Mouse (Mus musculus): ENCODE measurements at regions not wholly inside any gene's neighbourhood (a gene's known extent, or its start where the extent isn't known, plus 50 kb on each side); places are given as distances from the start of the nearest gene placed in this dataset.

GRCm38 (mm10) chr15:93705109-93705508 is 109.4 kb upstream of the Prickle1 start:
- no peak for DNase-seq (ENCODE audit: low spot score)

DNA sequence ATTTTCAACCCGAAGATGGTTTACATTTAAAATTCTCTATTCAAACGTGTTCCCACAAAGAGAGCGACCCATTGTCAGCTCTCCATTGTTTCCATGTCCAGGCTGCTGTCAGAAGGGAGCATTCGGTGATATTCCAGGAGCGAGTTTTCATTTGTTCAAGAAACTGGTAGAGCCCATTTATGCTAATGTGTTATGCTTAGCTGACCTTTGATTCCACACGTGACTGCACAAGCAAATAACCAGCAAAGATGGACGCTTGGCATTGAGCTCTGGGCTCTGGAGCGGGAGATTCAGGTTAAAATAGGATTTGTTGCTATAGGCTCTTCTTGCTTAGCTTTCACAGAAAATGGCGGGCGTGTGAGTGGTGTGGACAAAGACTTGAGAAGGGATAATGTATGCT is 105.3 kb upstream of the Prickle1 start:
- no peak for DNase-seq (ENCODE audit: low spot score)

- no peak for DNase-seq (ENCODE audit: low spot score)
Measured at GRCm38 (mm10) chr15:93699971-93700370, 104.3 kb upstream of the Prickle1 start.

DNA sequence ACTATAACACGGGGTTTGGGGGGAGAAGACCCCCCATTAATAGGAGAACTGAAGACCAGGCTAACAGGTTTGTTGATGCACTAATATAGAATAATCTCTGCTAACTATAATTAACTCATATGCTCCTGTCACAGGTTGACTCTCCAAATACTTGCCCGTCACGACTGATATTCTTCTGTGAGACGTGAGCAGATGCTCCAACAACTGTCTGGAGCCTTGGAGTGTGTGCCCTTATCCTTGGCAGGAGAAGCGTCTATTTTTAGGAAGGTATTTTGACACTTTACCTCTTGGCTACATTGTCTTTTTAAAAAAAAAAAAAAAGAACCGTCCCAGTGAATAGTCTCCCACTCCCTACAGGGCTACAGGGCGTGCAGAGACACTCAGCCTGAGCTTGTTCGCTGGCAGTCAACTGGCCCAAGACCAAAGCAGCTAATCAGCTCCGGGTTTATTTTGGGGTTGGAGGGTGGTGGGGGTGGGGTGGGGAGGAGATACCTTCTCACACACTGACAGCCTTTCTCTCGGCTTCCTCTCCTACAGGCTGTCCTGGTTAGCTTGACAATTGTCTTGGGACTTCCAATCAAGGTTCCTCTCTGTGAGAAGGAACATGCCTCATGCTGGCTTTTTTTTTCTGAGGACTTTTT is 102.6 kb upstream of the Prickle1 start:
- DNase-seq (ENCODE audit: low spot score): no peak

- peak; percentile 24 for DNase-seq (ENCODE audit: low spot score)
Measured at GRCm38 (mm10) chr15:93690717-93691116, 95.0 kb upstream of the Prickle1 start.

GRCm38 (mm10) chr15:93690011-93690410 is 94.3 kb upstream of the Prickle1 start:
- DNase-seq (ENCODE audit: low spot score): peak; percentile 59

DNA sequence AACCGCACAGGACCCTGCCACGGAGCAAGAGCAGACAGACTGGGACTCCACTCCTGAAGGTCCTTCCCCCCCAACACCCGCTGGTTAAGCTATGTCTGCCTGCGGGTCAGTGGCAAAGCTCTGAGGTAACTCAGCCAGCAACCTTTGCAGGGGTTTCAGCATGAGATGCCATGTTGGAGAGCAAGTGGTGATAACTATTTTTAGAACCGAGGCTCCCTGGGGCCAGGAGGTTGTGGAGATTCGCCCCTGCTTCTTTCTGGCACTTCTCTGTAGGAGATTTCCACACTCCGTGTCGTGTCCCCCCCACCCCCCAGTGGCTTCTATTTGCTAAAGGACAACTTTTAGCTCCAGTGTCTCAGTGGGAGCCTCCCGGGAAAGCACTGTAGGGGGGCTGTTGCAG is 90.7 kb upstream of the Prickle1 start:
- no peak for DNase-seq (ENCODE audit: low spot score)

- DNase-seq (ENCODE audit: low spot score): peak; percentile 15
Measured at GRCm38 (mm10) chr15:93681602-93682001, 85.9 kb upstream of the Prickle1 start.

GRCm38 (mm10) chr15:93675624-93676023 is 79.9 kb upstream of the Prickle1 start:
- DNase-seq (ENCODE audit: low spot score): no peak

GRCm38 (mm10) chr15:93673976-93674375 is 78.3 kb upstream of the Prickle1 start:
- DNase-seq (ENCODE audit: low spot score): no peak

DNA sequence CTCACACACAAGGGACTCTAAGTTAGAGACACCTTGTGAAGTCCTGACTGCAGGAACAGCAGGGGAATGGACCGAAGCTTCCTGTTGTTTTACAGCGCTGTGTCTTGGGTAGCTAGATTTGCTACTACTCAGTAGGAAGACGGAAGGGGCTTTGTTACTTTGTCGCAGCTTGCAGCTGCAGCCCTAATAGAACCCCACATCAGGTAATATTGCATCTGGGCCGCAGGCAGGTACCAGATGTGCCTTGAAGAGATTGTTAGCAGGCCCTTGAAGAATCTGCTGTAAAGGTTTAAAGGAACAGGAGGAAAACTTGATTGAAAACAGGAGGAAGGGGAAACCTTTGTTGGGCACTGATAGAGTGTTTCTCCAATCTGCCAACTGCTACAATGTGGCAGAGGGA is 68.2 kb upstream of the Prickle1 start:
- DNase-seq (ENCODE audit: low spot score): no peak

DNA sequence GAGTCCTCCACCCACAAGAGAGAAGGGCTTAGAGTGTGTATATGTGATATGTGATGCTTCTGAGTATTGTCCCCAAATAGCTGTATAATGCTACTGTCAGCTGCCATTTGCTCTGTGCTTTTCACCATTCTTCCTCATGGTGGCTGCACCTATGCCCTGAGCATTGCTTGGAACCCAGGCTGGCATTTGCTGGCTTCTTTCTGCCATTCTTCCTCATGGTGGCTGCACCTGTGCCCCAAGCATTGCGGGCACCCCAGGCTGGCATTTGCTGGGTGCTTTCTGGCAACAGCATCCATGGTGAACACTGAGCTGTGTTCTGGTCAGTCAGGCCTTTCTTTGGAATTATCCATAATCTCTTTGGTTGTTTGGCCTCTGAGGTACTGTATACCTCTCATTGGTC is 66.9 kb upstream of the Prickle1 start:
- DNase-seq (ENCODE audit: low spot score): no peak

DNA sequence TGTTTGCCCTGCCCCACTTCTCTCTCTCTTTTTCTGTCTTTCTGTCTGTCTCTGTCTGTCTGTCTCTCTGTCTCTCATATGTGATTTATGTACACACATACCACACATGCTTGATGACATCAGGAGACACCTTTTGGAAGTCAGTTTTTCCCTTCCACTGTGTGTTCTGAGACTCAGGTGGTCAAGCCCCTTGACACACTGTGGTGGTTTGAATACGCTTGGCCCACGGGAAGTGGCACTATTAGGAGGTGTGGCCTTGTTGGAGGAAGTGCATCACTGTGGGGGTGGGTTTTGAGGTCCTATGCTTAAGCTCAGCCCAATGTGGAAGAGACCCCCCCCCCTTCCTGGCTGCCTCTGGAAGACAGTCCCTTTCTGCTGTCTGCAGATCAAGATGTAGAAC is 66.1 kb upstream of the Prickle1 start:
- DNase-seq (ENCODE audit: low spot score): no peak

GRCm38 (mm10) chr15:93660952-93661648 is 65.4 kb upstream of the Prickle1 start:
- DNase-seq (ENCODE audit: low spot score): no peak

DNA sequence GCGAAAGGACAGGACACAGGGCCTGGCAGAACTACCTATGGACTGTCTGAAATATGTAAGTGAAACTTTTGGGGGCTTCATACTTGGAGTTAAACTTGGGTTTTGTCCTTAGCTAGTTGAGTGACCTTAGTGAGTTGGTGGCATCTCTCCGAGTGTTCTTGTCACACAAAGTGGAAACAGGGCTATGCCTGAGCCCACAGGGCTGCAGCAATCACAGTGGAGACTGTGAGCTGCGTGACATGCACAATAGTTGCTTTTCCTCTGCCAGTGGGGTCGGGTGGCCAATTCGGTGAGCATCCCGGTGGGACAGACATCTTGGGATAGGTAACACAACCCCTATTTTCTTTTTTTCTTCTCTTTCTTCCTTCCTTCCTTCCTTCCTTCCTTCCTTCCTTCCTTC is 61.5 kb upstream of the Prickle1 start:
- no peak for DNase-seq (ENCODE audit: low spot score)

- DNase-seq (ENCODE audit: low spot score): no peak
Measured at GRCm38 (mm10) chr15:93656713-93657112, 61.0 kb upstream of the Prickle1 start.

DNA sequence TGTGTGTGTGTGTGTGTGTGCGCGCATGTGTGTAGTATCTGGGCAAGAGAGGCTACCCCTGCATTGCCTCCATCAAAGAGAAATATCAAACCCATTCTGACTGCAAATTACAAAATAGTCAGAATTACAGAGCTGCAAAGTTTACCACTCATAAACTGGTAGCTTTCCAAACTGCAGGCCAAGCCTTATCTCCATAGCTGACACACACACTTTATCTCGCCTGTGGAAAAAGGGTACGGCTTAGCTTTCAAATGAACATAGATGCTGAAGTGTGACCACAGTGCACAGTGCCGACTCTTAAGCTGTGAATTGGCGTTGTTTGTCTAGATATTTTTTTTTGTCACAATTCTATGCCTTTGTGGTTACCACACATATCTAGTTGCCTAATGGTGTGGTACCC is 60.1 kb upstream of the Prickle1 start:
- DNase-seq (ENCODE audit: low spot score): no peak

DNA sequence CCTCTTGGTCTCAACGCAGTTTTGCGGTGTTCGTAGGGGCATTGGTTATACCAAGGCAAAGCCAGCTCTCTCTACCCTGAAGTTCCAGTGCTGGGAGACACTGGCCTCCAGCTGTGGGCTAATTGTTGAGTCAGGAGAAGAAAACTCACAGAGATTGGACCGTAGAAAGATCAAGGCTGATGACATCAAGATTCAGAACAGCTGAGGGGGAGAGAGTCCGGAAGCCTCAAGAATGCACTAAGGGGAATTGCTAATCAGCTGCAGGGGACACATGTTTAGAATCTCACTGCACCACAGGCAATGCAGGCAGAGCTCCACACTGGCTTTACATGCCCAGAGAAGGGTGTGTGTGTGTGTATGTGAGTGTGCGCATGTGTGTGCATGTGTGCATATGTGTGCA is 59.6 kb upstream of the Prickle1 start:
- DNase-seq (ENCODE audit: low spot score): no peak

DNA sequence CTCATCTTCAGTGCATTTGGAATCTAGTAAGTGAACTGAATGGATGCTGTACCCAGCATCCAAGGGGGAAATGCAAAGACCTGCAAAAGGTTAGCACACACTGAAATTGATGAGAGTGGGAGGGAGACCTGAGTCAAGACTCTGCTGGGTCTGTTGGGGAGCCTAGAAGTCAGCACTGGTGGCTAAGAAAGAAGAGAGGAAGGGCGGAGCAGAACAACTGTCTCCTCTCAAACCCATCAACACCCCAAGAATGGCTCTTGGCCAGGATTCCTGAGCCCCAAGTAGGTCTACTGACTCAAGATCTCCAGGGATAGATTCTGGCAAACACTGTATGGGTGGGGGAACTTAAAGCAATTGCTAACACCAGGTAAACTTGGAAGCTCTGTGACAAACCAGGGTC is 57.7 kb upstream of the Prickle1 start:
- no peak for DNase-seq (ENCODE audit: low spot score)

- no peak for DNase-seq (ENCODE audit: low spot score)
Measured at GRCm38 (mm10) chr15:93650981-93651757, 55.5 kb upstream of the Prickle1 start.

- DNase-seq (ENCODE audit: low spot score): no peak
Measured at GRCm38 (mm10) chr15:93650009-93650522, 54.4 kb upstream of the Prickle1 start.

DNA sequence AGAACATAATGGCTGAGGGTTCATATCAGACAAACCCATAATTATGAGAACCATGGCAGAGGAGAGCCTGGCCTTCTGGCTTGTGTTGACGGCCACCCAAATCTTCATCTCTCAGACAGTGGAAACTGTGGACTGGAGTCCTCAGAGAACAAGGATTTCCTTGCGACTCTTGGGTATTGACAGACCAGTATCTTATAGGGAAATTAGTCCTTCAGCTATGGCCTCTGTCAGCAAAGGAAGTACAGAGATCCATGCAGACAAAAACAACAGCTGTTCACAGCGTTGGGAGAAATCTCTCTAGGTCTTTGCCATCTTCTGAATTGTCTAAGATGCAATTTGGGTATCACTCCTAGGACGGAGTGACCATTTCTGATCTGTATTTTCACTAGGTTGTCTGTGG is 53.0 kb upstream of the Prickle1 start:
- no peak for DNase-seq (ENCODE audit: low spot score)

- no peak for DNase-seq (ENCODE audit: low spot score)
Measured at GRCm38 (mm10) chr15:93646820-93647219, 51.1 kb upstream of the Prickle1 start.

Data from layer of hippocampus, adult 11-12 months (tissue).